Mouse (Mus musculus): ENCODE results near the gene Rnasek. TPM values are rescaled to one million over a fixed set of nuclear protein-coding genes. Genes with fewer than 3 reads are reported as not detected.

Rnasek gene
- 321 and 350 TPM in 2 replicates for polyA plus RNA-seq (2014; fragmentation: Nextera tagmentation; extraction: Ambion mirVana)

DNA sequence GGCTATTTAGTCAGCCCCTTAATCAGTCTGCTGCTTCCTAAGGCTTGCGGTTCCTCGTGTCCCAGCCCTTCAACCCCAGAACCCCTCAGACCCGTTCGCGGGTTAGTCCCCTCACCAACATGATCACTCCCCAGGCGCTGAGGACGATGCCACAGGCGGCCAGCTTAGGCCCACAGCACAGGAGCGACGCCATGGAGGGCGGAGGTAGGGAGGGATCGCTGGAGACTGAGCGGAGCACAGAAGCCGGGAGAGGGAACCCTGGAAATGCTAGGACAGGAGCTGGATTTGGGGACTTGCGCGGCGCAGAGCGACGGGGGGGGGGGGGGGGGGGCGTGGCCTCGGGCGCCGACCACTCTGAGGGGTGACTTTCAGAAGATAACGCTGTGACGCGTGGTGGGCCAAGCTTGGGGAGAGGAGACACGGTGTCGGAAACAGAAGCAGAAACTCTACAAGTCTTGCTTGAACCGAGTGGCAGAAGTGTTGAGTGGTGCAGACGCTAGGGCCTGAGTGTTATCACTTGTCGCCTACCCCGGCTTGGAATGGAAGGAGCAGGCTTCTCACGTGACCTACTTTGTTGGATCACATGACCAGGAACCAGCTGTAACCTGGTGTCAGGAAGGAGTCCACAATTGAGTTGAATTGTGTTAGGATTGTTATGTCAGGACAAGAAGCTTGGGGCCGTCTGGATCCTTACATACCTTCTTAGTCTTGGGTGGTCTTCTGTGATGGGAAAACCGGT, at the start of gene Rnasek, which contains the start of gene Gm21988:
Rnasek (minus strand) TSS at position 302 of the 739 bp plus-strand sequence.
Gm21988 (minus strand) TSS at position 290 of the 739 bp plus-strand sequence.
- Histone ChIP-seq H3K4me3 (replicated peaks; ENCODE audit: low read depth, low read length) (peak within 1 kb of the TSS; percentile 97), H3K4me2 (ENCODE audit: low read length) (peak within 1 kb of the TSS; percentile 99), H3K9me3 (ENCODE audit: control insufficient read depth, low read length) (no peaks in the 10 kb centered on the region), H3K4me1 (ENCODE audit: control insufficient read depth, insufficient read depth, low read length) (peaks cover 31% of the 10 kb centered on the region), H3K27me3 (ENCODE audit: control insufficient read depth, insufficient read depth, low read length) (no peaks in the 10 kb centered on the region), H3K9ac (replicated peaks; ENCODE audit: low read length) (peak within 1 kb of the TSS; percentile 87), H3K36me3 (ENCODE audit: control insufficient read depth, insufficient read depth, low read length) (peaks cover 14% of the 10 kb centered on the region), H3K27ac (replicated peaks; ENCODE audit: low read depth, low read length) (peak within 1 kb of the TSS; percentile 84)
- DNase-seq (peak; percentile 92), ATAC-seq (ENCODE audit: low FRiP score, low TSS enrichment) (peak; percentile 62)
- under 1% methylated on average over 31 of the region's 35 CpGs for WGBS

GRCm38 (mm10) chr11:70289236-70289635, 49.6 kb upstream of the Rnasek start:
- Histone ChIP-seq H3K4me2 (ENCODE audit: low read length) (no peak overlapping the region), H3K36me3 (ENCODE audit: control insufficient read depth, insufficient read depth, low read length) (no peaks in the 10 kb centered on the region), H3K4me3 (replicated peaks; ENCODE audit: low read depth, low read length) (no peak overlapping the region), H3K27me3 (ENCODE audit: control insufficient read depth, insufficient read depth, low read length) (no peaks in the 10 kb centered on the region), H3K9ac (replicated peaks; ENCODE audit: low read length) (no peak overlapping the region), H3K4me1 (ENCODE audit: control insufficient read depth, insufficient read depth, low read length) (no peaks in the 10 kb centered on the region), H3K9me3 (ENCODE audit: control insufficient read depth, low read length) (no peaks in the 10 kb centered on the region), H3K27ac (replicated peaks; ENCODE audit: low read depth, low read length) (no peak overlapping the region)
- ATAC-seq (ENCODE audit: low FRiP score, low TSS enrichment) (no peak), DNase-seq (peak; percentile 2)
- 28% methylated on average over 6 of the region's 6 CpGs for WGBS

DNA sequence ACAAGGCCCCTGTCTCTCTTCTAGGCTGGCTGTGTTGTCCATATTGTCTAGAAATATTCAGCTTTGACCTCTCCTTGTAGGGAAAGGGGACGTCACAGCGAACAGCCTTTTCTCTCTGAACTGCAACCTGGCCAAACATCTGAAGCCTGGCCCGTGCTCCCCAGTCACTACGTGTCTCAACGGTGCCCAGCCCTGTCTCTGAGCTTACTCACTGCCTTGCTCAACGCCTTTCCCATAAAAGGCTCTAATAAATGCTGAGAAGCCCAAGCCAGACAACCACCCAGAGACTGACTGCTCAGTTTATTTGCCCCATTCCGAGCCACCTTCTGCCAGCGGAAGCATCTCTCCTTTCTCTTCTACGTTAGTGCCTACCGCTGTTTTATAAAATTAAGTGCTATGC, 48.5 kb upstream of the Rnasek start:
- H3K9ac ChIP-seq (replicated peaks; ENCODE audit: low read length) = no peak overlapping the region
- H3K27ac ChIP-seq (replicated peaks; ENCODE audit: low read depth, low read length) = no peak overlapping the region
- H3K4me3 ChIP-seq (replicated peaks; ENCODE audit: low read depth, low read length) = no peak overlapping the region
- no peaks in the 10 kb centered on the region for H3K4me1 ChIP-seq (ENCODE audit: control insufficient read depth, insufficient read depth, low read length)
- H3K36me3 ChIP-seq (ENCODE audit: control insufficient read depth, insufficient read depth, low read length) = no peaks in the 10 kb centered on the region
- H3K9me3 ChIP-seq (ENCODE audit: control insufficient read depth, low read length) = no peaks in the 10 kb centered on the region
- ATAC-seq (ENCODE audit: low FRiP score, low TSS enrichment) (no peak), DNase-seq (no peak)
- no peaks in the 10 kb centered on the region for H3K27me3 ChIP-seq (ENCODE audit: control insufficient read depth, insufficient read depth, low read length)
- 91% methylated on average over 10 of the region's 10 CpGs for WGBS
- no peak overlapping the region for H3K4me2 ChIP-seq (ENCODE audit: low read length)

- ATAC-seq (ENCODE audit: low FRiP score, low TSS enrichment) = no peak
- 83% methylated on average over 5 of the region's 5 CpGs for WGBS
- no peaks in the 10 kb centered on the region for H3K36me3 ChIP-seq (ENCODE audit: control insufficient read depth, insufficient read depth, low read length)
Observed at GRCm38 (mm10) chr11:70285686-70286085, 46.0 kb upstream of the Rnasek start.

DNA sequence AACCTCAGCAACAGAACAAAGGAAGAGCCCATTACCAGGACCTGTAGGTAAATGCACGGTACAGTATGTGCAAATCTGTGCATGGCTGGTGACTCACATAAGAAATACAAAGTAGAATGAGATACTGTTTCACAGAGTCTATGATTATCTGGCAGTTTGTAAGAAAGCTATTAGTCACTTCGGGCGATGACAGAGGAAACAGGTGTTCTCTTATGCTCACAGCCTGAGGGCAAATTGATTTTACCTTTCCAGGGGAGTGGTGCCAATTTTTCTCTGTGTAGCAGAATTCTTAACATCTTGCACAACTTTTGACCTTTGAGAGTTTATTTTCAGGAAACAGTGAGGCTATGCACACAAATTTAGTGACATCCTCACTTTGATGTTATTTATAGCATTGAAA, 45.1 kb upstream of the Rnasek start:
- no peaks in the 10 kb centered on the region for H3K9me3 ChIP-seq (ENCODE audit: control insufficient read depth, low read length)
- DNase-seq = no peak
- H3K36me3 ChIP-seq (ENCODE audit: control insufficient read depth, insufficient read depth, low read length) = no peaks in the 10 kb centered on the region
- ATAC-seq (ENCODE audit: low FRiP score, low TSS enrichment) = no peak
- H3K4me1 ChIP-seq (ENCODE audit: control insufficient read depth, insufficient read depth, low read length) = no peaks in the 10 kb centered on the region
- no peak overlapping the region for H3K27ac ChIP-seq (replicated peaks; ENCODE audit: low read depth, low read length)
- H3K4me3 ChIP-seq (replicated peaks; ENCODE audit: low read depth, low read length) = no peak overlapping the region
- H3K27me3 ChIP-seq (ENCODE audit: control insufficient read depth, insufficient read depth, low read length) = no peaks in the 10 kb centered on the region
- H3K4me2 ChIP-seq (ENCODE audit: low read length) = no peak overlapping the region
- WGBS = 92% methylated on average over 3 of the region's 3 CpGs
- no peak overlapping the region for H3K9ac ChIP-seq (replicated peaks; ENCODE audit: low read length)

More at GRCm38 (mm10) chr11:70285686-70286085, 46.0 kb upstream of the Rnasek start:
- no peak for DNase-seq
- Histone ChIP-seq H3K27ac (replicated peaks; ENCODE audit: low read depth, low read length) (no peak overlapping the region), H3K27me3 (ENCODE audit: control insufficient read depth, insufficient read depth, low read length) (no peaks in the 10 kb centered on the region), H3K9ac (replicated peaks; ENCODE audit: low read length) (no peak overlapping the region), H3K4me3 (replicated peaks; ENCODE audit: low read depth, low read length) (no peak overlapping the region), H3K9me3 (ENCODE audit: control insufficient read depth, low read length) (no peaks in the 10 kb centered on the region), H3K4me2 (ENCODE audit: low read length) (no peak overlapping the region), H3K4me1 (ENCODE audit: control insufficient read depth, insufficient read depth, low read length) (no peaks in the 10 kb centered on the region)

- no peak for DNase-seq
- Histone ChIP-seq H3K4me2 (ENCODE audit: low read length) (no peak overlapping the region), H3K4me3 (replicated peaks; ENCODE audit: low read depth, low read length) (no peak overlapping the region), H3K9me3 (ENCODE audit: control insufficient read depth, low read length) (no peaks in the 10 kb centered on the region), H3K27ac (replicated peaks; ENCODE audit: low read depth, low read length) (no peak overlapping the region), H3K36me3 (ENCODE audit: control insufficient read depth, insufficient read depth, low read length) (no peaks in the 10 kb centered on the region), H3K9ac (replicated peaks; ENCODE audit: low read length) (no peak overlapping the region), H3K27me3 (ENCODE audit: control insufficient read depth, insufficient read depth, low read length) (no peaks in the 10 kb centered on the region), H3K4me1 (ENCODE audit: control insufficient read depth, insufficient read depth, low read length) (no peaks in the 10 kb centered on the region)
- WGBS = 87% methylated on average over 4 of the region's 4 CpGs
- no peak for ATAC-seq (ENCODE audit: low FRiP score, low TSS enrichment)
Observed at GRCm38 (mm10) chr11:70283666-70284065, 44.0 kb upstream of the Rnasek start.

- no peaks in the 10 kb centered on the region for H3K4me1 ChIP-seq (ENCODE audit: control insufficient read depth, insufficient read depth, low read length)
- DNase-seq (peak; percentile 7), ATAC-seq (ENCODE audit: low FRiP score, low TSS enrichment) (no peak)
- H3K4me3 ChIP-seq (replicated peaks; ENCODE audit: low read depth, low read length) = no peak overlapping the region
- H3K9me3 ChIP-seq (ENCODE audit: control insufficient read depth, low read length) = no peaks in the 10 kb centered on the region
- no peak overlapping the region for H3K9ac ChIP-seq (replicated peaks; ENCODE audit: low read length)
- no peaks in the 10 kb centered on the region for H3K36me3 ChIP-seq (ENCODE audit: control insufficient read depth, insufficient read depth, low read length)
- H3K27ac ChIP-seq (replicated peaks; ENCODE audit: low read depth, low read length) = no peak overlapping the region
- no peak overlapping the region for H3K4me2 ChIP-seq (ENCODE audit: low read length)
- no peaks in the 10 kb centered on the region for H3K27me3 ChIP-seq (ENCODE audit: control insufficient read depth, insufficient read depth, low read length)
- 70% methylated on average over 3 of the region's 3 CpGs for WGBS
Observed at GRCm38 (mm10) chr11:70280441-70280840, 40.8 kb upstream of the Rnasek start.

DNA sequence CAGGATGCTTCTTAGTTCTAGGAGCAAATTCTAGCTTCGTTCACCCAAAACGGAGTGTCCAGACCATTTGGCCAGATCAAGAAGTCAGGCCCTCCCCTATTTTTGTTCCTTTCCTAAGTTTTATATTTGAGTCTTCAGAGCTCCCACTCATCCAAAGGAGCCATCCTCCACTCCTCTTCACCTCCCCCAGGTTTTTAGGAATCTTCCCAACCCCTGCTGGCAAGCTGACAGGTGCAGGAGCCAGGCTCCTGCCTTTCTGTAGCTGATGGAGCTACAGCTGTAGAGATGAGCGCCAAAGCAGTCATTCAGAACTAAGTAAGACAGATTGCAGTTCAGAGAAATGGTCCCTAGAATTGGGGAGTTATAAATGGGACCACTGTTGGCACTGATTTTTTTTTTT, 39.3 kb upstream of the Rnasek start:
- H3K9me3 ChIP-seq (ENCODE audit: control insufficient read depth, low read length) = no peaks in the 10 kb centered on the region
- H3K27me3 ChIP-seq (ENCODE audit: control insufficient read depth, insufficient read depth, low read length) = no peaks in the 10 kb centered on the region
- no peak overlapping the region for H3K4me2 ChIP-seq (ENCODE audit: low read length)
- no peak overlapping the region for H3K9ac ChIP-seq (replicated peaks; ENCODE audit: low read length)
- H3K4me1 ChIP-seq (ENCODE audit: control insufficient read depth, insufficient read depth, low read length) = no peaks in the 10 kb centered on the region
- no peaks in the 10 kb centered on the region for H3K36me3 ChIP-seq (ENCODE audit: control insufficient read depth, insufficient read depth, low read length)
- no peak for DNase-seq
- no peak for ATAC-seq (ENCODE audit: low FRiP score, low TSS enrichment)
- WGBS = 88% methylated on average over 3 of the region's 3 CpGs
- no peak overlapping the region for H3K4me3 ChIP-seq (replicated peaks; ENCODE audit: low read depth, low read length)
- no peak overlapping the region for H3K27ac ChIP-seq (replicated peaks; ENCODE audit: low read depth, low read length)

- H3K4me2 ChIP-seq (ENCODE audit: low read length) = no peak overlapping the region
- DNase-seq (no peak), ATAC-seq (ENCODE audit: low FRiP score, low TSS enrichment) (no peak)
- H3K4me1 ChIP-seq (ENCODE audit: control insufficient read depth, insufficient read depth, low read length) = no peaks in the 10 kb centered on the region
- no peak overlapping the region for H3K9ac ChIP-seq (replicated peaks; ENCODE audit: low read length)
- no peak overlapping the region for H3K4me3 ChIP-seq (replicated peaks; ENCODE audit: low read depth, low read length)
- H3K27ac ChIP-seq (replicated peaks; ENCODE audit: low read depth, low read length) = no peak overlapping the region
- no peaks in the 10 kb centered on the region for H3K27me3 ChIP-seq (ENCODE audit: control insufficient read depth, insufficient read depth, low read length)
- no peaks in the 10 kb centered on the region for H3K36me3 ChIP-seq (ENCODE audit: control insufficient read depth, insufficient read depth, low read length)
- no peaks in the 10 kb centered on the region for H3K9me3 ChIP-seq (ENCODE audit: control insufficient read depth, low read length)
- 87% methylated on average over 7 of the region's 7 CpGs for WGBS
Observed at GRCm38 (mm10) chr11:70271641-70272040, 32.0 kb upstream of the Rnasek start.
